Mouse (Mus musculus): ENCODE results near the gene Cldn18.

The Cldn18 gene

DNA sequence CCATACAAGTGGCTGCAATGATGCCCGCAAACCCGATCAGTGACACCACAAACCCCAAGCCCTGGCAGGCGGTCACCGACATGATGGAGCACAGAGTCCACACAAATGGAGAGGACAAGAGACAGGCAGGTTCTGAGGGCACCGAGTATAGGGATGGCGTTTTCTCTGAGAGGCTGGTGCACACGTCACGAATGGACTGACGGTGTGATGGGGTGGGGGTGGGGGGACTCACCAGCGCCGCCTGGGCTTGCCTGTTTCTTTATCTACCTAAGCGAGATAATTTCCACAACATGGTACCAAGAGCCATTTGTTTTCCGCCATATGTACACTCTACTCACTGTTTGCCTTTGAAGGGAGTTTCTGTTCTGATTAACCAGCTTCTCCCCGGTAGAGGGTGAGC is at the start of gene Cldn18:
TSS of gene Cldn18 (minus strand) at position 134 of the 400 bp plus-strand sequence.
- no peak for DNase-seq (ENCODE audit: low spot score)

DNA sequence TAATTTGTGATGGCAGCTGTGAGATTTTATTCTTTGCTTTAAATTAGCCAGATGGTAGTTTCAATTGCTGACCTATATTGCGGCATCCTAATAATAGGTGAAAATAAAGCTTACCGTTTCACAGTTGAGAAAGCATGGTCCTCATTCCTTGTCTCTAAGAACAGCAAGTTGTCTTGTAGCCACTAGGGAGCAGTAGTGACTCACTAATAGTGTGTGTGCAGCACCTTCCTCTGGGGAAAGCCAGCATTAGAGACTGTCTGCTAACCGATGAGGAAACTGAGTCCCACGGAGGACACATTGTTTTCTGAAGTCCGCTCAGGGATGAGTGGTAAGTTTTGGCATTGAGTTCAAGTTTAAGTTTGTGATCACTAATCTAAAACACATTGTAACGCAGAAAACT is 46.5 kb upstream of the Cldn18 start:
- no peak for DNase-seq (ENCODE audit: low spot score)

DNA sequence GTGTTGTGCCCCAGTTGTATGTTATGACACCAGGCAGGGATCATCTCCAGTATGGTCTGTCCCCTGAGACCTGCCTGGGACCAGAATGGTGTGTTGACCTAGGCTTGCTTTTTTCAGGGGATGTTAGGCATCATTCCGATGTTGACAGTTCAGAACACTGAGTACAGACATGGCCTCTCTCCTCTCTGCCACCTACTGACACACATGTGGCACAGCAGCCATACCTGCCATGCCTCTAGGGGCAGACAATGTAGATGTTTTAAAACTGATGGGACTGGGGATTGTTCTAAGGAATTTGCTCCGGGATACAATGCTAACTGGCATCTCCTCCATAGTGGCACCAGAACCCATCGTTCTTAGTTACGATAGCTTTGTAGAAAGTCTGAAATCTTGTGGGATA is 33.2 kb upstream of the Cldn18 start:
- no peak for DNase-seq (ENCODE audit: low spot score)

DNA sequence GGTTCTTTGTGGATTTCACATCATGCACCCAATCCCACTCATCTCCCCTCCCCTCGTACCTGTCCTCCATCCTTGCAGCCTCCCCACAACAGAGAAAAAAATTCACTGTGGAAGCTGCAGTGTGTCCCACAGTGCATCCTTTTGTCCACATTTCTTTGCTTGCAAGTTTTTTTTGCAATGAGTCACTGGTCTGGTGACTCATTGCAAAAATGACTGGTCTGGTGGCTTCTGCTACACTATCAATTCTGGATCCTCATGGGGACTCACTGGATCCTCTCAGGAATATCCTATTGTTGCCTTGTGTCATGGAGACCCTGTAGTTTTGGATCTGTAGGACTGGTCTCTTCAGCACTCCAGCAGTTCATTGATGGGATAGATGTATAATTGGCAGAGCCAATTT is 31.2 kb upstream of the Cldn18 start:
- no peak for DNase-seq (ENCODE audit: low spot score)

DNA sequence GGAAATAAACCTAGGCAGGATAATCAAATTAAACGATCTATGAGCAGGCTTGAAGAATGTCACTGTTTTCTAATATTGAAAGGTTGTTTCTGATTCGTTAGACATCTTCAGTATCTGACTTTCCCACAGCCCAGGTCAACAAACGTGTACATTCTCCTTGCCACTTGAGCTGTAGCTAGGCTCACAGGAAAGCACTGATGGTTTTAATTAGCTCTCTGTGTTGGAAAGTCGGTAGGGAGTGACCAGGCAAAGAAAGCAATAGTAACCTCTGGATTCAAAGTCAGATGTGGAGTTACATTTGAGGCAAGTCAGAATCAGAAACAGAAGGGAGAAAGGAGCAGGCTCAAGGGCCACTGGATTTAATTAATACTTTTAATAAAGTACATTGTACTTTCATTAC is 30.7 kb upstream of the Cldn18 start:
- no peak for DNase-seq (ENCODE audit: low spot score)

DNA sequence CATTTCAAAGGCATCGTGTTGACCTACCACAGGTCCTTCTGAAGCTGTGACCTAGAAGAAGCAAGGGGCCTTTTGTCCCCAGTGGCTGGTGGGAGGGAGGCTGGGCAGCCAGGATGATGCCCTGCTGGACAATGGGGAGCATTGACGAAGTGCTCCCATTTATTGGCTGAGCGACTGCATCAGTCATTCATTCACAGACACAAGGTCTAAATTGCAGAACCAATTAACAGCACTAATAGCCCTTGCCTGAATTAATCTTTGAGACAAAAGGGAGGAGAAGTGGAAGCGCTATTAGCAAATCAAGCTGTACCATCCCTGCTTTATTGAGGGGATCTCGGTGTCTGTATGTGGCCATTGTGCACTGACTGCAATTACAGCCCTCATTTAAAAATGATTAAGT is 27.5 kb upstream of the Cldn18 start:
- DNase-seq (ENCODE audit: low spot score) = no peak

DNA sequence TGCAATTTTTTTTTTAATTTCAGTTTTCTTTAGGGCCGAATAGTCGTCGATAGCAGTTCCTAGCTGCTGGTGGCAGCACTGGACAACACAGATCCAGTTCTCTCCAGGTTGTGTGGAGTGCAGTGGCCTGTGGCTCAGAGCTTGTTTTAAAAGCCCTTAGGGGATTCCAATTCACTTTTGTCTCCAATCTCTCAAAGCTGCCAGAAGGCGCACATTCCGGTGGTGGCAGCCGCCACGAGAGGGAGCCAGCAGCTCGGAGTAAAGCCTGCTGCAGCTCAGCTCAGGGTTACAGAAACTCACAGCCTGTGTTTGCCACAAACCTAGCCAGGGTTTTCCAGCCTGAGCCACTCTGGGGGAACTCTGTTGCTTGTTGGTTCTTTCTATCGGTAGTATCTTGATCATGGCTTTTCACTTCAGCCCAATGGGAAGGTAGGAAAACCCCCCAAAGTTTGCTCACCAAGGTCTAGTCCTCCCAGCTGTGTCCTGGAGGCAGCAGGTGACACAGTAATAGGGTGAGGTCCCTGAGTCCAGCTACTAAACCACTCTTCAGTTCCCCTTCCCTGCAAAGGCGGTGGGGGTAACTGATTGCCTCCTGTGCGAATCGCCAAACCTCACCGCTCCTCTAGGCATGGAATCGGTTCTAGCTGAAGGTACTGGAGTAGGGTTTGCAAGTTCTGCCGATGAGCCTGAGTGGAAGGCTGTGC is 13.0 kb upstream of the Cldn18 start:
- DNase-seq (ENCODE audit: low spot score) = peak; percentile 31

DNA sequence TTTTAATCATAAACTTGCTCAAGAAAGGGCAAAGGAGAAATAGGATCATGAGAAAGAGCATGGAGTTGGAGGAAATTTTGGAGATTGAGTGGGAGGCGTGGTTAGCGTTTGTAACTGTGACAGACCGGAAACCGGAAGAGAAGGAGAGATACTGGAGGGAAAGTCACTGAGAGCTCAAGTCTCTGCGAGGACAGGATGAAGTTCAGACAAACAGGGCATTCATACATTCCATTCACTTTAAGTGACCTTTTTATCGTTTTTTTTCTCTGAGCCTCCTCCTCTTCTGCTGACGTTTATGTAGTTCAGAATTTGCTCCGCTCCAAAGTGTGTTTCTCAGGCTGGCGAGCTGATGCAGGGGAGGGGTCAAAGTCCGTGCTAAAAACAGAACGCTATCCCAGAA is 10.8 kb upstream of the Cldn18 start:
- DNase-seq (ENCODE audit: low spot score) = no peak

DNA sequence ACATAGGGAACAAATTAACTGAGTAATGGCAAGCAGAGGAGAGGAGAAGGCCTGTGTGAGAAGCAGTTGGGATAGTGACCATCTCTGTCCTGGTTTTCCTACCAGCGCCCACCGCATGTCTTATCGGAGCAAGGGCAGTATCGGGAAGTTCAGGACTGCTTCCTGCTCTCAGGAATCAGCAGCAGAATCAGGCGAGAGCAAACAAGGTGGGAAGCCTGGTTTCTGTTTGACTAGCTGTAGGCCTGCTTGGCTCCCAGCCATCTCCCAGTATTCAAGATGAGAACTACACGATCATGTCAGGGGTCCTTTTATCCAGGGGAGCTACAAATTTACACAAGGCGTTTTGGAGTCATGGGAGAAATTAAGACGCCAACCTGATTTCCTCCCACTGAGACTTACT is 8.2 kb upstream of the Cldn18 start:
- no peak for DNase-seq (ENCODE audit: low spot score)

DNA sequence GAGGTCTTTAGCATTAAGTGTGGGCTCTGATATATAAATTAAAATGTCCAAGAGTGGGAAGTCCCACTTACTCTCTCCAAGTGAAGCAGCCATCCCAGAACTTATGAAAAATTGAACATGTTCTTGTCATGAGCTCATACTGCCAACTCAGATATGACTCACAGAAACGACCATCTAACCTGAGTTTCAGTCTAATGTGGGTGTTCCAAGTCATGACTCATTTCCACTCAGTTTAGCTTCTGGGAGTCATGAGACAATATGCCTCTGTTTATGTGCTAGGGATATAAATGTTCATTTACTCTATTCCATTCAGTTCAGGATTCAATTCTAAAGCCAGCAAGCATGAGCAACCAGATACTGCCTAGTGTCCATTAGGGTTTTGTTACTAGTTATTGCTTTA is 2.9 kb upstream of the Cldn18 start:
- DNase-seq (ENCODE audit: low spot score) = no peak

DNA sequence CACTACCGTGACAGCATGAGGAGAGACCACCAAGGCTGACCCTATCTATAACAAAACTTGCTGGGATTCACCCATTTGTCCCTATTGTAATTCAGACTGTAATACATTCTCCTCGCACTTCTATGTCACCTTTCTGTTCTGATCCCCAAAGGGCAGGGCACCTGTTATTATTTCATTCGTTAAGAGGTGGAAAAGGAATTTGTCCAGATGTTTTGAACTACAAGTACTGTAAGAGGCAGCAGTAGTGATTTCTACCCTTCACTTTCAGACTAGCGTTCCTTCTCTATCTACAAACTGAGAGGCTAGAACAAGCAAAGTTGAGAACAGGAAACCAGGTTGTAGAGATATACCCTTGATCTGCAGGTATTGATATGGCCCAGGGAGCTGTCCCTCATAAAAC is 6.8 kb downstream of the Cldn18 start:
- DNase-seq (ENCODE audit: low spot score) = no peak

DNA sequence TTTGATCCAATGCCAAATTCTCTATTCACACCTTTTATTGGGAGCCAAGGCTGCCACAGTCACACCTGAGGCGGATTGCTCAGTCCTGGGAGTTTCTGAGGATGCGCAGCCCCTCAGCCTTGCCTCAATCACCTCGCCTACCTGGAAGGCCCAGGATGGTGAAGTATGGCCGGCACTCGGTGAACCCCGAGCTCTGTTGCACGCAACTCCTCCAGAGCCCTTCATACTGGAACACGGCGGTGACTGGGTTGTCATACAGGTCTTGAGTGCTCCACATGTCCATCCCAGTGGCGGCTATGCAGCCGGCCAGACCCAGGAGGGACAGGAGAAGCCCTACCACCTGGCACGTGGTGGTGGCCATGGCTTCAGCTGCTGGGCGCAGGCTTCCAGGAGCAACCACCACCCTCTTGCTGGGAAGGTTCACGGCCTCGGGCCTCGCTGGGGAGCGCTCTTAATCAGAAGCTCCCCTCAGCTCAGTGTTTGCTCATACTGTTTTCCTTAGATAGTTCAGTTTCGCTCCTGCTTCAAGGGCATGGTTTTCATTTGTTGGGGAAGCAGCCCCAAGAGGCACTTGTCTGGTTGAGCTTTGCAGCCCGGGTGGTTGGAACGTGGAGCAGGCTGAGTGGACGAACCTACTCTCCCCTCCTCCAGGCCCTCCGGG is 7.3 kb downstream of the Cldn18 start:
- no peak for DNase-seq (ENCODE audit: low spot score)

DNA sequence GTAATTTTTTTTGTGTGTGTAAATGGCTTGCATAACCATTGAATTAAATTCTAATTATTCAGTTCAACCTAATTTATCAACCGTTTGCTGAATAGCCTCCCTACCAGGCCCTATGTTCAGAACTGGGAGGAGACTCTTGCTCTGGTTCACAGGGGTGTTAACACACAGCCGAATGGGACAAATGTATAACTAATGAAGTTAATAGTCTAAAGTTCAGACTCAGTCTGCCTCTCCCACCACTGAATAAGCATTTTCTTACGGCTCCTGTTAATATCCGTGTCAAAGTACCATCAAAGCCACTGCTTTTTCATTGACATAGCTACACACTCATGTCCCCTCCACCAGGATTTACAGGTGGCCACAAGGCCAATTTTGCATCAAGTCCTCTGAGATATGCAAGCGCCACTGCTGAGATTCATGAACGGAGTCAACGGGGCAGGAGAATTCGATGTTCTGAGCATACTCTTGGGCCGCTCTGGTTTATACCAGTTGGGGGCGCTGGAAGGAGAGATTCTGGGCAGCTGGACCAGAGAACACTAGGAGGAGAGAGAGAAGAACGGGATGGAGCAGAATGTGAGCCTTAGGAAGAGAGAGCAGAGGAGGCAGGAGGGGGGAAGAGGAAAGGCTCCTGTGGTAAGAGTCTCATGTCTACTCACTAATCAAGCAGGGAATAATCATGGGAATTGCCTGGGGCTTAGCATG is 9.5 kb downstream of the Cldn18 start:
- DNase-seq (ENCODE audit: low spot score) = no peak

DNA sequence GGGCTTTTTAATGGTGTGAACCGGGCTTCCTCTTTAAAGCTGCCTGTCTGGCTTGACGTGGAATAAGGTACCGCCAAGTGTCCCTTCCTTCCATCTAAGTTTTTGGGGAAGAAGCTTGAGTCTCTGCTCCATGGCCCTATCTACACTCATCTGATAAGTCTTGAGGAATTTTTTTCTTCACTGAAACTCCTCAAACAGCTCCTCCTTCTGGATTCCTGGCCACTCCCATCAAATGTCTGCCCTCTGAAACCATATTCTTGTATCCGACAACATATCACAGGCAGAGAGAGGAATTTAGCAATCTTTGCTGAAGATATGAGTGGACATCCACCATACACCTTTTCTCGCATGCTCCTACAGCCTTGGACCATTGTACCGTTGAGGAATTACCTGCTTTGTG is 10.8 kb downstream of the Cldn18 start:
- DNase-seq (ENCODE audit: low spot score) = no peak

DNA sequence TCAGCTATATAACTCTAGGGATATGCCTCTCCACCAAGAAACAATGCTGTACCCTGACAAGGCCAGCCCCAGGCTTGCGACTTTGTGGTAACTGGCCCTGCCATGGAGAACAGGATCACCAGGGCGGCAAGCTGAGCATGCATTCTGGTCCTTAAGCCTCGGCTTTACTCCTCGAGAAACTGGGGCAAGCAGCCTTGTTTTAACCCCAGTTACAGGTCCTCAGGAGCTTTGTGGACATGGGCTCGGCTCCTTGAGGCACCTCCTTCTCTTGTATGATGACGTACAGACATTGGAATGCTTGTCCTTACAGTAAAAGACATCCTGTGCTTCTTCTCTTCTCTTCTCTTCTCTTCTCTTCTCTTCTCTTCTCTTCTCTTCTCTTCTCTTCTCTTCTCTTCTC is 13.4 kb downstream of the Cldn18 start:
- DNase-seq (ENCODE audit: low spot score) = no peak

DNA sequence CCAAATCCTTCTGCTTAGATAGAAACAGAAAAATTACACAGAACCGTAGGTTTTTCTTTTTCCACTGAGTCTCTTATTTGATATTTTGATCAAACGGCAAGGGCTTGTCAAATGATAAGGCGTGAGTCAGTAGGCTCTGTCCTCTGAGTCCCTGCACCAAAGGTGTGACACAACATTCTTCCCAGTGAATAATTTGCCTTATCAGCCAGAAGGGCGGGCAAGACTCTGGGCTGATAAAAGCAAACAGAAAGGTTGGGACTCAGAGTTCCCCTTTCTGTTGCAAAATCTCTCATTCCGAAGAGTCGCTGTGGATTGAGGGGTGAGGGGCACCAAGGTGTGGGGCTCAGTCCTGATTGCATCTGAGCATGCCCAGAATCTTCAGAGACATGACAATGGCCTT is 14.9 kb downstream of the Cldn18 start:
- no peak for DNase-seq (ENCODE audit: low spot score)

DNA sequence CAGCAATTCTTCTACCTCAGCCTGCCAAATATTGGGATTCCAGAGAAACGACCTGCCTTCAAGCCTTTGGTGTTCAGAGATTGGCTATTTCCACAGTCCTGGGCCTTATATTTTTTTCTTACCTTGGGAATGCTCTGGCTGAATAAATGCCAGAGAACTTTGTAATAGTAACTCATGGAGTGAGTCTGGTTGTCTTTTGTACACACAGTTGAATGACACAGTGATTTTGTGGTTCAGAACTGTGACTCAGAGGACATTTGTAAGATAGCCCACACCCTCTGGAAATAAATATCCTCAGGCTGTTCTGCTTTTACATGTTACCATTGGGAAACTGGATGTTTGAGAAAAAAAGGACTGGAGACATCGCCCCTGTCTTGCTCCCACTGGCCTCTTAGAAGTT is 15.9 kb downstream of the Cldn18 start:
- no peak for DNase-seq (ENCODE audit: low spot score)

DNA sequence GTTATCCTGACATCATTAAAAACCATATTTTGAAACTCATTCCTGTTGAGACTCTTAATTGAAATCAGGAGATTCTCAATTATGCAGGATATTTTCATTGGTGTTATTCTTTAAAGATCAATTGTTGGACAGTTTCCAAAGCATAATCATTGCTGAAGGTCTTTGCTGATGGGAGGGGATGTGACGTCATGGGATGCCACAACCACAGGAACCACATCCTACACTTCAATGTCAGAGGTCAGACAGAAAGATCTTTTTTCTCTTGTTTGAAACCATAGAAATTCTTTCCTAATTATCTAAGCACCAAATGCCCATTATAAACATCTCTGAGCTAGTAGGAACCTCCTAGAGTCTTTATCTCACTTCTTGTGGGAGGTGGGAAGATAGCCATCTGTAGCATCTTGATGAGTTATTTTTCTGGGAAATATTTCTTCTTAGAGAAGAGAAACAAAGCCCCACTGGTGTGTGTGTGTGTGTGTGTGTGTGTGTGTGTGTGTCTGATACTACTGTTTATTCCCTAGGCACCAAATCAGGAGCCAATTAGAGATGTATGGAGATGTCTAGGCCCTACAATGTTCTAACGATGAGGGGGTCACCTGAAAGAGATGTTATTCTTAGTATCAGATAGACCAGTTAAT is 17.2 kb downstream of the Cldn18 start:
- DNase-seq (ENCODE audit: low spot score) = no peak

DNA sequence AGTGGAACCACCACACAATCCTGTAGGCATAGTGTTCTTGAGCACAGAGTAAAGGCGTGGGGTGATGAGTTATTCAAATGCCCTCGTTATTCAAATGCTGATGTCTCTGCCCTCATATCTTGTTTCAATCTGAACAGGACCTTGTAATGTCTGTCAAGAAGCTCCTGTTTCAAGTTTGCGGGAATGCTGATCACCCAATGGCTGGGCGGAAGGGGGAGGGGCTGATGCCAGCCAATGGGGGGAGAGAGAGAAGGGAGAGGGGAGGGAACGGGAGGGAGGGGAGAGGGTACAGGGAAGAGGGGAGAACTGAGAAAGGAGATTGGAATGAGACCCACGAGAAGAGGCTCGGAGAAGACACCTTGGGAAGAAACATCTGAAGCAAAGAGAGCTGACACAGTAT is 22.1 kb downstream of the Cldn18 start:
- no peak for DNase-seq (ENCODE audit: low spot score)

DNA sequence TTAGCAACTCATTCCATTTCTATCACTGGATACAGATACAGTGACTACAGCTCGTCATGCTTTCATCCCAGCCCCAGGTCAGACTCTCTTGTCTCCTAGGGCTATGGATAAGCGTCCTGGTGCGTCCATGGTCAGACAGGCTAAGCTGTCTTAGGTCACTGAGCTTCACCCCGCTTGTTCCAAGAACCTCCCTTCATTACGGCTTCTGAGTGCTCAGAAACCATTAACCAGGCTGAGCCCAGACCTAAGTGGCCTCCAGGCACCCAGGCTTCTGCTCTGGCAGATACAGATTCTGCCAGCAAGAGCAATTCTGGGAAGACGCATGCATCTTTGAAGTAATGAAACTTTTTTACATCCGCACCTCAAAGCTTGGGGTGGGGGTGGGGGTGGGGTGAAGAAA is 26.7 kb downstream of the Cldn18 start:
- no peak for DNase-seq (ENCODE audit: low spot score)

DNA sequence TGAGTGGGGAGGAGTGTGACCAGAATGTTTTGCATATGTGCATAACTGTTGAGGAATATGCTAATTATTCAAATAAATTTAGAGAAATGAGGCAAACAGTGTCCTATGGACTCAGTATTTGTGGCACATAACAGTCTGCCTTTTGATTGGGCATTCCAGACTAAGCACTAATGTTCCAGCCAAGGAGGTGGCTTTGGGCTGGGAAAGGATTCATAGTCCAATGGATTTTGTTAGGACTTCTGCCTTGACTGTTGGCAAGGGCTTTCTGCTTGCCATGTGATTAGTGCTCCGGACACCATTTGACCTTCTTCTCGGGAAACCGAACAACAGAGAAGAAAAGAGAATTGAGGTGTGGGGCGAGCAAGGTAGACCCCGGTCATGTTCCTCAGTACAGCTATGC is 27.3 kb downstream of the Cldn18 start:
- no peak for DNase-seq (ENCODE audit: low spot score)

DNA sequence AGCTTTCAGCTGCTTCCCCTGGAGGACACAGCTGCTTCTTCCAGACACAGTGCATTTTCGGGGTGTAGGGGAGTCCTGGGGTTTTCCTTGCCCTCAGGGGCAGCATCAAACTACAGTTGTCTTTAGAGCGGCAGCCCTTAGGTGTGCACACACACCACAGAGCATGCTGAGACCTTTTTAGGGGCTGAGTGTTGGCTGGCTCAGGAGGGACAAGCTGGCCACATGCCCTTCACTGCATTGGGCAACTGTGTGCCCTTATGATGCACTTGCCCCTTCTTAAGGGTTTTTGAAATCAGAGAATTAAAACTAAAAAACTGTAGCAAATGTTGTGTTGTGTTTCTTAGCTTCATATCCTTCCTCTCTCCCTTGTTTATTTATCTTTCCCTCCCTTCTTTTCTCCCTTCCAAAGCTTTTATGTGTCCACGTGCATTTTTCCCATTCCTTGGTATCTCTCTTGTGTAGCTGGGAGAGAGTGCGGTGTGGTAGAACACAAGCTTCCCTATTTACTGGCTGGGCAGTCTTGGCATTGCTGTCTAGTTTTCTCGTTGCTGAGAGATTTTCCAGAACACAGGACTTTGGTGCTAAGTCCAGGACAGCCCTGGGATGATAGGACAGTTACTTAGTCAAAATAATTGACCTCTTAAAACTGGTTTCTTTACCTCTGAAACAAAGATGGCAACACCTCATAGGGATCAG is 31.4 kb downstream of the Cldn18 start:
- no peak for DNase-seq (ENCODE audit: low spot score)

All from testis, postnatal 14 days (tissue).